Mouse (Mus musculus) embryo, embryonic 10.5 days (tissue): Measurements from ENCODE around the gene Slc44a1.
A peak's percentile ranks its signal among the peaks of the same experiment; 100 is the strongest.

Source experiments
- DNase-seq: peaks from one replicate; pipeline ENCODE4 v3.0.0-alpha.2; 2015; ENCODE audit warnings: low spot score

Gene Slc44a1

DNA sequence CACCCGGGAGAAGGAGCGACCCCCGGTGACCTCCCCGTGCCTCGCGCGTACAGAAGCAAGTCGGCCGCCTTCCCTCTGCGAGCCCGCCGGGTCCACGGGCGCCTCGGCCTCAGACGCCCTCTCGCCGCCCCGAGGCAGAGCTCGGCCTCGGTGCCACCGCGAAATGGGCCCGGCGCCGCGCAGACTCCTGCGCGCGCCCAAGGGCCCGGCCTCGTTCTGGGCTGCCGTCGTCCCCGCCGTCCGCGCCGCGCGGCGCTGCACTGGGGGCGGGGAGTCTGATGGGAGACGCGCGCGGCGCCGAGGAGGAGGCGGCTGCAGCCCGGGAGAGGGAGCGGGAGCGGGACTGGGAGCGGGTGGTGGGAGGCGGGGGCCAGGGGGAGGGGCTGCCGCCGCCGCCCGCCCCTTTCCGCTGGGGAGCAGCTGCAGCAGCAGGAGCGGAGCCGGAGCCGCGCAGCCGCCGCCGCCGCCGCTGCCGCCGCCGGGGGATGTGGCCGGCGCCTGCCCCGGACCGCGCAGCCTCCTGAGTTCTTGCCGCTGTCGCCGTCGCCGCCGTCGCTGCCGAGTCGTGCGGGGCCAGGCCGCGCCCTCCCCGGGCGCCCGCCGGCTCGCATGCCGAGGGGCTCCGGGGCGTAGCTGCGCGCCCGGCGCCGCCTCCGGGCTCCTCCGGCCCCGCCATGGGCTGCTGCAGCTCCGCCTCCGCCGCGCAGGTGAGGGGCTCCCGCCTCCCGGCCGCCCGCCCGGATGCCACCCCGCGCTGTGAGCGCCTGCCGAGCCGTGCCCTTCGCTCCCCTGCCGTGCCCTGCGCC is at the start of gene Slc44a1:
Gene Slc44a1 (plus strand): TSS at position 404 of the 806 bp plus-strand sequence.
- DNase-seq = peak; percentile 90

DNA sequence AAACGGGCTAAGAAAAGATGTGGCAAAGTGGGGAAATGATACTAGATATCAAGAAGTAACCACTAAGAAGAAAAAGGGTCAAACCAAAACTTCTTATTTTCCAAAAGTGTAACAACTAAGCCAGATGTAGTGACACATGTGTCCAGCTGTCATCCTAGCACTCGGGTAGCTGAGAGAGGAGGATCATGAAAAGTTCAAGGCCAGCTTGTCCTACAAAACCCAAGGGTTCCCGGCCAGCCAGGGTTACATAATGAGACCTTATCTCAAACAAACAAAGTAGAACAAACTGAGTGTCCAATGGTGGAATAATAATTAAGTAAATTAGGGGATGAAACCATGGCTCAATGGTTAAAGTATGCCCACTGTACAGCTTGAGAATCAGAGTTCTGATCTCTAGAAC is 45.2 kb upstream of the Slc44a1 start:
- no peak for DNase-seq

DNA sequence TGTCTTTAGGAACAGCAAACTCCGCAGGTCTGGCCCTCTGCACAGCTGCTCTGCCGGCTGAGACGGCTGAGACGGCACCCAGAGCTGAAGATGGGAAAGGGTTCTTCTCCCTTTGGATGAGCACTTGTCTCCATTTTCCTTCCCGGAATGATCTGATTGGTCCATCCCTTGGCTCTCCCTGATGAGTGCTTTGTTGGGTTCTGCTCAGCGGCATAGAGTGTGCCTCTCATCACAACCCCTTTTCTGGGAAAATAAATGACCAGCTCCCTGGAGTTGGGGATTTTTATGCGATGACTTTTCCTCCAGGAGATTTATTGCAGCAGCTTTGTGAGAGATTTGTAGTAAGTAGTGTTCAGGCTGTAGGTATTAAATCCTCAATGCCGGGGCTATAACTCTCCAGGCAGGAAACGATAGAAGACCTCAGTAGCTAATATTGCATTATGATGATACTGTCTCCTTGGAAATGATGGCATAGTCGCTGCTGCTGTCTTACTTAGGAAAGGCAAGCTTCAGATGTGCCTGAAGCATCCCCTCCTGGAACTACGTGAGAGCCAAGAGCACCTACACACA is 43.5 kb upstream of the Slc44a1 start:
- no peak for DNase-seq

DNA sequence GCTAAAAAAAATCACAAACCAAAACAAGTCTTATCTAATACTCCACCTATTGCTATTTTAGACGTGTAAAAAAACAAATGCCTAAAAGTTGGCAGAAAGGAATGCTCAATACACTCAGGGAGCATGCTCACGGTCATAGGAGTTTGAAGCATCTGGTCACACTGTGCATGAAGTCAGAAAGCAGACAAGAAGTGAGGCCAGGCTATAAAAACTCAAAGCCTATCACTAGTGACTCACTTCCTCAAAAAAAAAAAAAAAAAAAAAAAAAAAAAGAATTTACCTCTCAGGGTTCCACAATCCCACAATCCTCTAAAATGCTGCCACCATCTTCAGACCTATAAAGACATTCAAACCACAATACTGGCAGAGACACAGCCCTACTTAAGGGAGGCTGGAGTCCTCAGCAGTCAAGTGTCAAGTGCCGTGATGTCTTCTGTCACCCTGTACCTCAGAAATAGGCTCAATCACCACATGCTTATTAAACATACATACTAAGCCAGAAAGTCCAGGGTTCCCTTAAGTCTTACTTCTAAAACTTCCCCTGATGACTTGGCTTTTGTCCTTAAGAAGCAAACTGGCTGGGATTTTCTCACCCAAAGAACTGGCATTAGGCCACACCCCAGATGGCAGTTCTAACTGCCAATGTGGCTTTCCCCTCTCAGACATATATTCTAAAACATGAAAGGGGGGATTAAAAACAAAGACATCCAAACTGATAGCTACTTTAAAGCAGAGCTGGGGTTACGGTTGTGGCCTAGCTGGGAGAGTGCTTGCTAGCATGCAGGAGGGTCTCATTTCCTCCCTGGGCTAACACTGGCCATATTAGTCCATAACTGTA is 42.7 kb upstream of the Slc44a1 start:
- no peak for DNase-seq

DNA sequence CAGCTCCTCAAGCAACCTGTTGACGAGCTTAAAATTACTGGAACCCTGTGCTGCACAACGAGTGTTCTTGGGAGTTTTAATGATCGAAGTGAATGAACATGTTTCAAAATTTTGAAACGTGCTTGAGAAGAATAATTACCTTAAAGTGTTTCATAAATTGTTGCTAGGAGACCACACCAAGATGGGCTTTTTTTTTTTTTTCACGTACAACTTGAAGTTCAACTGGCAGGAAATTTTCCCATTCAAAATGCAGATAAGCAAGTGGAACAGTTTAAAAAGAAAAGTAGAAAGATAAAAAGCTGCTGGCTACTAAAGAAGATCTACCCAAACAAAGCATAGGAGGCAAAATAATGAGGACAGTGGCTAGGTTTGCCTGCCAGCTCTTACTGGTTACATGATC is 41.7 kb upstream of the Slc44a1 start:
- DNase-seq = no peak

DNA sequence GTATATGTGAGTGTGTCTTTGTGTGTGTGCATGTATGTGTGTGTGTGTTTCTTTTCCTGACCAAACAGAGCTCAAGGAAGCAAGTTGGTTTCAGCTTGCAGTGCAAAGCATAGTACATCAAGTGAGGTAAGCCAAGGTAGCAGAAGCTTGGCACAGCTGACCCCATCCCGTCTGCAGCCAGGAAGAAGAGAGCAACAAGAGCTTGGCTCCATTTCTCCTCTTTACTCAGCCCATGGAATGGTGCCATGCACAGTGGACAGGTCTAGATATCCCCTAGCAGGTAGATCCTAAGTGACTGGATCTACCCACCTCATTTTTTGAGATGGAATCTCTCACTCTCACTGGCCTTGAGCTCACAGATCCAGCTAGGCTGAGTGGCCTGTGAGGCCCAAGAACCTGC is 40.8 kb upstream of the Slc44a1 start:
- DNase-seq = no peak

DNA sequence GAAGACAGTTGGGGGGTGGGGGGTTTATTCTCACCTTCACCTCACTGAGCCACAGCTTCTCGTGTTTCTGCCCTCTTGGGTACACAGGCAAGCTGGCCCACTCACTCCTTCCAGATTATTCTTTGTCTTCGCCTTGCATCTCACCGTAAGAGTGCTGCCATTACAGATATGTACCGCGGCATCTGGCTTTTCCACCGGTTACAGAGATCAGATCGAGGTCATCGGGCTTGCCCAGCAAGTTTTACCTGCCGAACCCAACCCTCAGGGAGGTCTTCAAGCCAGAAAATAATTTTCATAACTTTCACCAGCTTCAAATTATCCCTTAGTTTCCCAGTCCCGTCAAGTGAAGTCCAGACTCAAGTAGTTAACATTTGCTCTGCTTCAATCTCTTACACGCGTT is 36.8 kb upstream of the Slc44a1 start:
- no peak for DNase-seq

DNA sequence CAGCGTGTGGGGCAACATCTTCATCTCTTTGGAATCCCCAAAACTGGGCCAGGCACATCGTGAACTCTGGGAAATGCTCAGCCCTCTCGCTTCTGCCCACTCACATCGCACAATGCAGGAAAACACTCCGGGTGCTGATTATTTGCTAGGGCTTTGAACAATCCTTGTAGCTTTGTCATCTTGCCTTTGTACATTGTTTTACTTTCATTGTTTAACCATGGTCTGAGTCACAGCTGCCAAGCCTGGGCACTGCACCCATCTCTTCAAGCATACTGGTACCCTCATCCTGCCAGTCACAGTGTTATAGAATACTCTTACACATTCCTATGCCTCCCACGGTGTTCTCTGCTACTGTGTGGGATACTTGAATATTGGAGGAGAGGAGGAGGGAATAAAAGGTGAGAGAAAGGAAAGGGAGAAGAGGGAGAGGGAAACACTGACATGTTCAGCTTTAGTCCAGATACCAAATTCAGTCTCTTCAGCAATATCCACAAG is 35.7 kb upstream of the Slc44a1 start:
- no peak for DNase-seq

DNA sequence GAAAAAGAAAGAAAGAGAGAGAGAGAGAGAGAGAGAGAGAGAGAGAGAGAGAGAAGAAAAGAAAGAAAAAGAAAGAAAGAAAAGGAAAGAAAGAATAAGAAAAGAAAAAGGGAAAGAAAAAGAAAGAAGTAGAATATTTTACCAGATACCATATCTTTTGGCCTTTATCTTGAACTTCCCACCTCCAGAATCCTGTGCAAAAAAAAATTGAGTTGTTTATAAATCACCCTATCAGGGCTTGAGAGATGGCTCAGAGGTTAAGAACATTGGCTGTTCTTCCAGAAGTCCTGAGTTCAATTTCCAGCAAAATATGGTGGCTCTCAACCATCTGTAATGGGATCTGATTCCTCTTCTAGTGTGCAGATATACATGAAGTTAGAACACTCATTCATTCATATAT is 33.3 kb upstream of the Slc44a1 start:
- no peak for DNase-seq

DNA sequence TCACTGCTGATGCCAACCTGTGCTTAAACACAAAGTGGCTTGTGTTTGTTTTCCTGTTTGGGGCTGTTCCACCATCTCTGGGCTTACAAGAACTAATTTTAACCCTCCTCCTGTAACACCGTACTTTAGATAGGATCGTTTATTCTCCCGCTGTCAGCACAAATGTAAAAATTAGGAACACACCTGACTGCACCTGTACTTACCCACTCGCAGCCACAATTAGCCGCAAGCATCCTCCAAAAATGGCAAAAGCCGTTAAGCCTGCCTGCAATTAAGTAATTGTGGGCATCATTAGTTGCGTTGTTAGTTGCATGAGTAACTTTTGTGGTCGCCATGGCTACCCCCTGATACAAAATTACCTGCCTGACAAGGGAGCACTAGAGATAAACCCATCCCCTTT is 31.4 kb upstream of the Slc44a1 start:
- DNase-seq = no peak

DNA sequence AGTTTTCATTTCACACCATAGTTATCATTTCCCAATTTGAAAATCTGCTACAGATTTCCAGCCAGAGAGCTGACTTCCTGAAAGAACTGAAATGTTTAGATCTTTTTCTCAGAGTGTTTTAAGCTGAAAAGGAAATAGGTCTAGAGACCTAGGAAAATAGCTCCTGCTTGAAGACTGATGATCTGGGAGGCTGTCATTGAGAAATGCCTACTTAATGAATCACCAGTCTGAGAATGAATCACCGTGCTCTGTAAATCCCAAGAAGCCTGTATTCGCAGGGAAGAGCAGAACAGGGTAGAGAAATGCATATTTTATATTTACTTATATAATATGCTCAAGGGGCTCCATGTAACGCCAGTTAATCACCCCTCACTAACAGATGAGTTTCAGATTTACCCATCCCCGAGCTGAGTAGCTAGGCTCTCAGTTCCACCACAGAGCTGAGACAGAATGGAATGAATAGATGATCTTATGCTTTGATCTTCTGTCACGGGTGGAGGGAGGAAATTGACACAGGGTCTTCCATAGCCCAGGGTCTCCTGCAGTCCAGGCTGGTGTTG is 30.6 kb upstream of the Slc44a1 start:
- DNase-seq = peak; percentile 21

DNA sequence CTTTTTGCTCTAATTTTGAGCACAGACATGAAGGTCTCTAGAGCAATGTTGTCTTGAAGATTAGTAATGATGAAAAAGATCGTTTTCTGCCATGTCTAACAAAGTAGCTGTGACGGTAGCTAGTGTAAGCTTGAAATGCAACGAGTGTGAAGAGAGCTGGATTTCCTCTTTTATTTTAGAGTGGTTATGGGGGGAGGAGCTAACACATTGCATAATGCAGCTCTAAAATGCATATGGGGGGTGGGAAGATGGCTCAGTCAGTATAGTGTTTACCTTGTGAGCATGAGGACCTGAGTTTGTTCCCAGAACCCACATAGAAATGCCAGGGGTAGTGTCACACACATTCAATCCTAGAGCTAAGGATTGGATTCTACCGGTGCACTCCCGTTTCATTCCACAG is 29.5 kb upstream of the Slc44a1 start:
- no peak for DNase-seq

DNA sequence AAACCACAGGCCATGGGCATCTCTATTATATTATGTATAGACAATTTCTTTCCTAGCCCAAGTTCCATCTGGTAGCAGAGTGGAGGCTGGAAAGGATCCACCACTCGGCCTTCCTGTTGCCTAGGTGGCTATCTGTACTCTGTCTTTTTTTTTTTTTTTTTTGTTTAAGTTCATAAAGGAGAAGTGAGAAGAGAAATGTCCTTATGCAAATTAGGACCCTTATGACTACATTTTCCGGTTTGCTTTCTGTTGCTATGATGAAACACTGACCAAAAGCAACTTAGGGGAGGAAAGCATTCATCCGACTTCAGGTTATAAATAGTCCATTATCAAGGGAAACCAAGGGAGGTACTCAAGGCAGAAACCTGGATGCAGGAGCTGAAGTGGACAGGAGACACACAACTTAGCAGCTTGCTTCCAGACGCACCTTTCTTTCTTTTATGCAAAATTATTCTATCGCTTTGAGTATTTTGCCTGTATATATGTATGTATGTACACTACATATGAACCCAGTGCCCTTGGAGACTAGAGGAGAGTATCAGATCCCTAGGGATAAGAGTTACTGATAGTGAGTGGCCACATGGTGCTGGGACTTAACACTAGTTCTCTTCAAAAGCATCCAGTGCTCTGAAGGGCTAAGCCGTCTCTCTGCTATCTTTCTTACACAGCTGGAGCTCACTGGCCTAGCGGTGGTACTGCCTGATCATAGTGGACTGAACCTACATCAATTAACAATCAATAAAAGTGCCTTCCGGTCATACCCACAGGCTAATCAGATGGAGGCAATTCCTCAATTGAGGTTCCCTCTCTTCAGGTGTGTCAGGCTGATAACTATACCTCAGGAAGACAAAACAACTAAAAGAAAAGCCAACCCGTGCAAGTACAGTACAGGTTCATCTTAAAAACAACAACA is 28.0 kb upstream of the Slc44a1 start:
- DNase-seq = no peak

DNA sequence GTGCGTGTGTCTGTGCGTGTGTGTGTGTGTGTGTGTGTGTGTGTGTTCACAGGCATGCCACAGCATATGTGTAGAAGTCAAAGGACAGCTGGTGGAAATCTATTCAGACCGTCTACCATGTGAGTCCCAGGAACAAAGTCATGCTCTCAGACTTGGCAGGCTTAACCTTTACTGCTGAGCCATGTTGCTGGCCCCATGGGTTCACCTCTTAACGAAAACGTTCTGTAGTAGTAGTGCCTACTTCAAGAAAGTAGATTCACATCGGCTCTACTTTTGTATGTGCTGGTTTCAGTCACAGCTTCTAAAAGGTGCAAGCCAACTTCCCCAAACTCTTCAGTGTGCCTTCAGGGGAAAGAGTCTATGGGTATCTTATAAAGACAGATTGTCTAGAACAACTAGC is 27.2 kb upstream of the Slc44a1 start:
- no peak for DNase-seq

DNA sequence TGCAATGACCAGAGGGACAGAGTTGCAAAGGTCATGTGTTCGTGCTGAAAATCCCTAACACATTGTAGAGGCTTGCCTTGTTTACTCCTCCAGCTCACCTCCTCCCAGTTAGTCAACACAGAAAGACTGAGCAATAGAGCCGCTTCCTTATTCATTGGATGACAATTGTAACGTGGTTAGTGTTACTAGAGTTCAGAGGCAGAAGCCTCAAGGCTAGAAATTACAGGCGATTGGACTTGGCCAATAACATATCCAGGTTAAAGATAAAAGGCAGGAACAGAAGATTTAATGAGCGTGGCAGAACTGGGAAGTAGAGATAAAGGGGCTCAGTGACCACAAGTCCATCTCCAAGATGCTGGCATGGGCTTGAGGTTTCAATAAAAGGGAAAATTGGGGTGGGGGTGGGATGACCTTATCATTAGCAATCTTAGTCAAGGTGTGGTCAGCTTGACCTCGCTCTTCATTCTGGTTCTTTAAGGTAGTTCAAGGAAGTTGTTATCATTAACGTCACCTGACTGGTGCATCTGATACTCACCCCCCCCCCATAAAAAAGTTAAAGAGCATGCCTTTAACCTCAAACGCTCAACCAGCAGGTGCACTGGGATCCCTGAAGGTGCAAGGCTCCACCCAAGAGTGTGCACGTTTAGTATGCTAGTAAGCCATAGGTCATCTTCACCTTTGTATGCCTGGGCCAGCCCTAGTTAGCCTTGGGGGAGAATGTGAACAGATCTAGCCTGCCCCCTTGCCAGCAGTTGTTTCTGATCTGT is 26.0 kb upstream of the Slc44a1 start:
- DNase-seq = no peak

DNA sequence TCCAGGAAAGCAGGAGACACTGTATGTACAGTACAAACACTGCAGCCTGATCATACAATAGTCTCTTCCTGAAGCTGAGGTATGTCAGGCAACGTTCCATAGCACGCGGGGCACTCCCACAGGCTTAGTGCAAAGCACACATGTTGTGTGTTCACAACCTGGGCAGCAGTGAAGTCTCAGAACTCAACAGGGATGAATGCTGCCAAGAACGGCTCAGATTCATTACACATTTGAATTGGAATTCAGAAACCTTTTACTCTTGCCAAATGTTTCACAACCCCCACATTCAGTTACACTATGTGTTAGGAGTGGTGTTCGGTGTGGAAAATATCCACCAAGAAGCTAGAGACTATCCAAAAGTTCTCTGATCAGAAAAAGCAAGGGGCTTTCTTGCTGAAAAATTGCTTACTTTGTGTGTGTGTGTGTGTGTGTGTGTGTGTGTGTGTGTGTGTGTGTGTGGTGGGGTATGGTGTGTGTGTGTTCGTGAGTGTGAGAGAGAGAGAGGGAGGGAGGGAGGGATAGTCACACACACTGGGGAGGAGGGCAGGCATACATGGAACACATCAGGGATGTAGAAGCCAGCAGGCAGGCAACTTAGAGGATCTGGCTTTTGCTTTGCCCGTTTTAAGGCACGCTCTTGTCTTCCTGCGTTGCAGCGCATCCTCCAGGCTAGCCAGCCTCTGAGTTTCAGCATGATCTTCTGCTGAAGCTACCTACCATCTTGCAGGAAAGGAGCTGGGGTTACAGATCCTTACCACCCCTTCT is 24.2 kb upstream of the Slc44a1 start:
- DNase-seq = no peak

DNA sequence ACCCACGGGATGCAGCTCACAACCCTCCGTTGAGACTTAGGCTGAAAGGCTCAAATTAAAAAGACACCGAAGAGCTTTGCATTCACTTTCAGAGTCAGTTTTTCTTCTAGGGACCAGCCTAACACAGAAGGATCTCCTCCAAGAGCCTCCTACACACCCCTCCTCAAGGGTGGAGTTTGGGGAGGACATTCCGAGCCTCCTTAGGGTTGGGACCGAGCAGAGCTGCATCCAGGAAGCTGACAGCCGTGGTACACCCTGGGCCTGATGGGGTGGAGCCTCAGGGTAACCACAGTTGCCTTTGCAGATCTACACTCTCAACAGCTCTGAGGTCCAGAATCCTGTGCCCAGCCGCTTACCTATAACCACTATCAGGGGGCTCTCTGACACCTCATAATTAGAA is 23.3 kb upstream of the Slc44a1 start:
- DNase-seq = no peak

DNA sequence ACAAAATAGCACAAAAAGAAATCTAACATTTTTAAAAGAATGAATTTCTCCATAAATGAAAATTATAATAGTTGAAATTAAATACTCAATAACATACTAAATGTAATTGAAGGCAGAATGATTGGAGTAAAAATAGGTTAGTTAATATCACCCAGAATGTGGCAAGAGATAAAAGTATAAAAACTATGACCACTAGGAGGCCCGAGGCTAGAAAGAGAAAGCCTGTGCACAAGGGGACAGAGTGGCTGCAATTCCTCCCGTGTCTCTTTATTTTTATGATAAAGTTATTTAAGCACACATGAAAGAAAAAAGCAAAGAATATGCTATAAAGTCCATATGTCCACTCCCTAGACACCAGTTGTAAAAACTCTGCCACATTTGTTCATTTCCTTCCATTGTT is 17.4 kb upstream of the Slc44a1 start:
- no peak for DNase-seq

DNA sequence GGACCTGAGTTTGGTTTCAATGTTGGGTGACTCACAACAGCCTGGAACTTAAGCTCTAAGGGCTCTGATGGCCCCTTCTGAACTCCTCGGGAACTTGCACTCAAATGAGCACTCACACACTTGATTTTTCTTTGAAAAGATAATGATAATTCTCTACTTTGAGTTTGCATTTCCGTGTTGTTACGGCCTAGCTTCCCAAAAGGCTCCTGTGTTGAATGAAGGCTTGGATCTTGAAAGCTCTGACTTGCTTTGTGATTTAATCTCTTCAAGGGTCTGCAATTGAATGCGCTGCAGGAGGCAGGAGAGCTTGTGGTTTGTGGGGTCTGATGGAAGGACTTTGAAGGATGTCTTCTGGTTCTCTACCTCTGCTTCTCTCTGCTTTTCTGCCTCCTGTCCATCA is 13.1 kb upstream of the Slc44a1 start:
- DNase-seq = no peak

DNA sequence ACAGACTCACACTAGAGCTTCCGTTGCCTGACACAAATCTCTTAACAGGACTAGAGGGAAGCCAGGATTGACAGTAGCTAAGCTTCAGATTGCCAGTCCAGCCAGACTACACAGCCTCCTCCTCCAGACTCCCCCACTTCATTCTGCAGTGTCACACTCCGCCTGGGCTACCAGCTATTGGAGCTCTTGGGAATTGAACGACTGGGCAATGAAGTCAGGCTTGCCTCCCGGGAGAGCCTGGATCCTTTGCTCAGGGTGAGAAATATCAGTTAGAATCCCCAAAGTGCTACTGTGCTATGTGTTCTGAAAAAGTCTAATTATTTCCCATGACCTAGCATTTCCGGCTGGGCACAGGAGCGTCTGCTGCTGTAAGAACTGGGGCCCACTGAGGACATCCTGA is 9.7 kb upstream of the Slc44a1 start:
- DNase-seq = no peak
